Mouse (Mus musculus) ES-E14 (cell line): ENCODE measurements around the gene Glp1r. TPM values are rescaled to one million over a fixed set of nuclear protein-coding genes. Genes with fewer than 3 reads are reported as not detected.

Experiments
- DNase-seq: peaks from one replicate; pipeline ENCODE4 v3.0.0-alpha.2; 2013; ENCODE audit warnings: low read depth, low spot score
- H3K27ac ChIP-seq: 2 replicates; pipeline ENCODE4 v1.5.1; 2012; ENCODE audit warnings: low read depth, mild to moderate bottlenecking, low read length, moderate library complexity, mixed read lengths; ENCODE audit not compliant: poor library complexity, insufficient read depth, severe bottlenecking
- H3K36me3 ChIP-seq: 2 replicates; pipeline ENCODE4 v1.6.1; 2012; ENCODE audit warnings: mild to moderate bottlenecking, low read length, moderate library complexity, mixed read lengths; ENCODE audit not compliant: control insufficient read depth, poor library complexity, insufficient read depth, severe bottlenecking
- H3K4me1 ChIP-seq, 2 experiments: fragments of 150-350 bp in 1 of 2; sonication (generic) in 1 of 2; 2 replicates each; pipeline ENCODE4 v1.6.1; 2012; ENCODE audit warnings: low read length in 2 of 2, mild to moderate bottlenecking in 1 of 2, mixed read lengths in 1 of 2; ENCODE audit not compliant: control insufficient read depth in 2 of 2, insufficient read depth in 2 of 2, poor library complexity in 1 of 2
- H3K4me3 ChIP-seq, 2 experiments: fragments of 150-350 bp in 1 of 2; sonication (generic) in 1 of 2; 2 replicates each; pipeline ENCODE4 v1.5.1; 2012; ENCODE audit warnings: low read length in 2 of 2, low read depth in 1 of 2, mild to moderate bottlenecking in 1 of 2, mixed read lengths in 1 of 2; ENCODE audit not compliant: insufficient read depth in 1 of 2, poor library complexity in 1 of 2, severe bottlenecking in 1 of 2
- H3K9ac ChIP-seq: 2 replicates; pipeline ENCODE4 v1.6.1; 2012; ENCODE audit warnings: low read depth, mild to moderate bottlenecking, low read length, mixed read lengths; ENCODE audit not compliant: poor library complexity, insufficient read depth, severe bottlenecking
- H3K9me3 ChIP-seq: fragments of 150-350 bp; sonication (generic); 2 replicates; pipeline ENCODE4 v1.6.1; 2012; ENCODE audit warnings: low read depth, mild to moderate bottlenecking, low read length; ENCODE audit not compliant: control insufficient read depth, insufficient read depth
- CHD2 ChIP-seq: IDR thresholded peaks from 2 replicates; pipeline ENCODE4 v1.6.1; 2014; ENCODE audit warnings: mild to moderate bottlenecking, low read depth, low read length, inconsistent platforms
- HCFC1 ChIP-seq: IDR thresholded peaks from 2 replicates; pipeline ENCODE4 v1.6.1; 2012; ENCODE audit warnings: low read length, inconsistent platforms, borderline replicate concordance; ENCODE audit not compliant: insufficient read depth
- MAFK ChIP-seq: IDR thresholded peaks from 2 replicates; pipeline ENCODE4 v1.6.1; 2014; ENCODE audit warnings: mild to moderate bottlenecking, low read depth, low read length, inconsistent platforms; ENCODE audit not compliant: insufficient read depth
- ZC3H11A ChIP-seq: IDR thresholded peaks from 2 replicates; pipeline ENCODE4 v1.6.1; 2012; ENCODE audit warnings: low read depth, mild to moderate bottlenecking, inconsistent platforms, low read length, borderline replicate concordance
- ZNF384 ChIP-seq: IDR thresholded peaks from 2 replicates; pipeline ENCODE4 v1.6.1; 2012; ENCODE audit warnings: low read depth, low read length, inconsistent platforms
- in situ Hi-C, 2 experiments: fragments of 600-800 bp; cut with MboI; formaldehyde crosslinking; loops; one replicate each; pipeline ENCODE4 v1.15.1; 2025; ENCODE audit warnings: low sequenced_read_pairs in 2 of 2, inconsistent platforms in 1 of 2; ENCODE audit not compliant: unreplicated experiment in 2 of 2
- total RNA-seq: library from RNA; depleted of rRNA; stranded (reverse); fragments of 300-350 nt; gene quantifications from 2 replicates; pipeline ENCODE4 v1.2.3, GENCODE M21; 2012

Gene Glp1r
- total RNA-seq, 1 experiment, result 2.5 TPM

DNA sequence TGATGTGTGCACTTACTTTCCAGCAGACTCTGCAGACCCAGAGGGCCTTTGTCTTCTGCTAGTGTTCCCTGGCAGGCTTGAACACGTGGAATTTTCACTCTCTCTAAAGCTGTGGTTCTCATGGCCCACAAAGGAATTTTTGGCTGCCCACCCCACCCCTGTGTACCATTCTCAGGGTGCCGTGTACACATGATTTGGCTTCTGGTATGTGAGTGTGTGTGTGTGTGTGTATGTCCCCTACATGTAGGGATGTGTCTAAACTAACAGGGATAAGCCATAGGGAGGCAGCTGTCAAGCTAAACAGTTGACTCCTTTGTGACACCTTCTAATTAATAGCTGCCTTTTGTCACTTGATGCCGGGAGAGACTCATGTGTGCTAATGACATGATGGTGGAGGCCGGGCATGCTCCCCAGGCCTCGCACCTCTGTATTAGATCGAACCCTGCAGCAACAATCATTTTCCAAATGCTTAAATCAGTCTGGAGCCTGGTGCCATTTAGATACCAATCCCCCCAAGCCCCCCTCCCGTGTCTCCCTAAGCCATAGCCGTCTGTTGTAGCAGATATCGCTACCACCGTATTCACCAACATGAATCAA, 41.5 kb upstream of the Glp1r start:
- no peak overlapping the region for H3K27ac ChIP-seq
- no peak overlapping the region for H3K9ac ChIP-seq
- H3K9me3 ChIP-seq, result no peaks in the 10 kb centered on the region
- DNase-seq, result no peak
- in situ Hi-C loops, result no loop called here
- H3K4me3 ChIP-seq, result no peak overlapping the region
- TF ChIP-seq MAFK (no peak), CHD2 (no peak), ZC3H11A (no peak), HCFC1 (no peak), ZNF384 (no peak)
- peaks cover 0 to 7% of the 10 kb centered on the region in 2 experiments; a peak in 1 of 4 replicates for H3K4me1 ChIP-seq
- H3K36me3 ChIP-seq, result no peaks in the 10 kb centered on the region; the same call in 1 of the 2 replicates

DNA sequence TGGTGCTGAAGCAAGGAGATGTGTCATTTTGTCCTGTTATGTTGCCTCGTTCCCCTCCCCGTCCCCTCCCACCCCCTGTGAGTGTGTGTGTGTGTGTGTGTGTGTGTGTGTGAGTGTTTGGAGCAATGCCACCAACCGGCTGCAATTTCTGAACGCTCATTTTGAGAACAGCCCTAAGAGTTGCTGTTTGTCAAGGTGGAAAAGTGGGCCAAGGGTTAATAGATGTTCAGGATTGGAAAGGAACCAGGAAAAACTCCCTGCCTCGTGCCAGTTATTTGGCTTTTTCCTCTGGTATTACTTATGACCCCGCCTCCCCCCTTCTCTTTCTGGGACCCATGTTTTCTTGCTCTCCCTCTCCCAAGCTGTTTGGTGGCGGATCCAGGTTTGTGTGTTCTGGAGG, 41.0 kb upstream of the Glp1r start:
- Histone ChIP-seq H3K4me3 (no peak overlapping the region), H3K4me1 (peaks cover 0 to 7% of the 10 kb centered on the region in 2 experiments; a peak in 1 of 4 replicates), H3K9me3 (no peaks in the 10 kb centered on the region), H3K27ac (no peak overlapping the region), H3K9ac (no peak overlapping the region), H3K36me3 (no peaks in the 10 kb centered on the region; the same call in 1 of the 2 replicates)
- TF ChIP-seq ZNF384, result no peak
- TF ChIP-seq CHD2, result no peak
- TF ChIP-seq ZC3H11A, result no peak
- TF ChIP-seq HCFC1, result no peak
- no peak for TF ChIP-seq MAFK
- in situ Hi-C loops, result no loop called here
- no peak for DNase-seq

DNA sequence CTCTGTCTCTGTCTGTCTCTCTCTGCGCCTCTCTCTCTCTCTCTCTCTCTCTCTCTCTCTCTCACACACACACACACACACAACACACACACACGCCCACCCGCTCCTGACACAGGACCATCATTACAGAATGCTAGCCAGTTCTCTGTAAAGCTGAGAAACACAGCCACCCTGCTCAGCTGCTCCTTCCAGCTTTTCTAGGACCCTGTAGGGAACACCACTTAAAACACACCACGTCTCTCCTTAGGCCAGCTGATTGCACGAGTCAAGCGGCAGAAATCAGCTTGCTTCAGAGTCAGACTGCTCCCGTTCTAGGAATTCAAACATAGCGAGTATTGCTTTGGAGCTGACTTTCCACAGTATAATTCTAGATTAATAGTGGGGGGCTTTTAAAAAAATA, 35.3 kb upstream of the Glp1r start:
- Histone ChIP-seq H3K9me3 (no peaks in the 10 kb centered on the region), H3K9ac (no peak overlapping the region), H3K4me1 (peaks cover 0 to 9% of the 10 kb centered on the region in 2 experiments; a peak in 1 of 4 replicates), H3K36me3 (no peaks in the 10 kb centered on the region; the same call in 1 of the 2 replicates), H3K27ac (no peak overlapping the region), H3K4me3 (no peak overlapping the region)
- TF ChIP-seq HCFC1, result no peak
- no peak for DNase-seq
- in situ Hi-C loops, result no loop called here

DNA sequence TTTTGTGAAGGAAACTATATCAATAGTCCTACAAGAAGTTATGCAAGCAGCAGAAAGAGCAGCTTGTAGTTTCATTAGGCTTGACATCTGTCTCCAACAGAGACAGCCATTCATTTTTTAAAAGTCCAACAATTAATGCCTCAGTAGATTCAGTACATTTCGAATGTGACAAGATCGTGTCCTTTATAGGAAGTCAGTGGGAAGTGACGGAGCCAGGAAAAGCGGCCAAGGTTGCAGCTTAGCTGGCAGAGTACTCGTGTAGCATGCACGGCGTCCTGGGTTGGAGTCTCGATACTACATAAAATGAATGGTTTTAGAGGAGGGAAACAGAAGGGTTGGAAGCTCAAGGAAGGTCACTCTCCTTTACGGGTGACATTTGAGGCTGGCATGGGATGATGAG, 34.7 kb upstream of the Glp1r start:
- TF ChIP-seq CHD2 (no peak), HCFC1 (no peak), ZNF384 (no peak), MAFK (no peak), ZC3H11A (no peak)
- no peaks in the 10 kb centered on the region for H3K9me3 ChIP-seq
- in situ Hi-C loops, result no loop called here
- H3K4me1 ChIP-seq, result peaks cover 0 to 5% of the 10 kb centered on the region in 2 experiments; a peak in 1 of 4 replicates
- H3K9ac ChIP-seq, result no peak overlapping the region
- no peak overlapping the region for H3K4me3 ChIP-seq
- no peak overlapping the region for H3K27ac ChIP-seq
- H3K36me3 ChIP-seq, result no peaks in the 10 kb centered on the region; the same call in 1 of the 2 replicates
- no peak for DNase-seq

DNA sequence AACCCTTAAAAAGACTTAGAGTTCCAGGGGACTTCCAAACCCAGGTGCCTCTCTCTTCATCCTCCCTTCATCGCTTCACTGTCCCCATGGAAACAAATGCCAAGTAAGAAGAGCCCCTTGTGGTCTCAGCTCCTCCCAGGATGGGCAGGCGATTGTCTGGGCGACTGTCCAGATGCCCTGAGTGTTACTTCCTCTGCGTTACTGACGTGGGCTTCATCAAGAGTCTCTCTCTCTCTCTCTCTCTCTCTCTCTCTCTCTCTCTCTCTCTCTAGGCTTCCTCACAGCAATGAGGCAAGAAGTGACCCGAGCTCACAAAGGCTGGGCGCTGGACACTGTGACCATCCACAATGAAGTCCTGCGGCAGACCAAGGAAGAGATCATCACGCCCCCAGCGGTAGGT, 30.6 kb upstream of the Glp1r start:
- H3K4me1 ChIP-seq, result peaks cover 0 to 4% of the 10 kb centered on the region in 2 experiments; a peak in 1 of 4 replicates
- H3K36me3 ChIP-seq, result no peaks in the 10 kb centered on the region
- H3K9ac ChIP-seq, result no peak overlapping the region
- H3K27ac ChIP-seq, result no peak overlapping the region
- H3K4me3 ChIP-seq, result no peak overlapping the region
- no peaks in the 10 kb centered on the region for H3K9me3 ChIP-seq
- in situ Hi-C loops, result no loop called here
- TF ChIP-seq ZC3H11A, result no peak
- TF ChIP-seq CHD2, result no peak
- no peak for TF ChIP-seq MAFK
- no peak for TF ChIP-seq HCFC1
- TF ChIP-seq ZNF384, result no peak
- no peak for DNase-seq
